Mouse (Mus musculus): Measurements from ENCODE around the gene Tex33. TPM values are rescaled to one million over a fixed set of nuclear protein-coding genes. Genes with fewer than 3 reads are reported as not detected.

Tex33 gene
- polyA plus RNA-seq, 3 experiments from 2014 or later: not detected

Other genes starting within 250 kb of the Tex33 start
- 10 to 100 TPM; 60.2 to 65.9 (median 62.0) TPM for gene Ift27, start 221.8 kb downstream of the Tex33 start, polyA plus RNA-seq (2017; shearing (Covaris generic))
- not detected for gene Pvalb, start 189.5 kb downstream of the Tex33 start, polyA plus RNA-seq (2017; shearing (Covaris generic))
- gene Ncf4, start 151.1 kb downstream of the Tex33 start, polyA plus RNA-seq (2017; shearing (Covaris generic)): 100 to 1,000 TPM; 145 to 184 (median 174) TPM
- gene Csf2rb2, start 90.2 kb downstream of the Tex33 start, polyA plus RNA-seq (2017; shearing (Covaris generic)): under 1 TPM in 1 of 3 experiments, not detected in 2; 0.54 TPM
- gene Csf2rb, start 70.2 kb downstream of the Tex33 start, polyA plus RNA-seq (2017; shearing (Covaris generic)): under 1 TPM in 2 of 3 experiments, not detected in 1; 0.12 to 0.67 TPM
- 1 to 10 TPM; 1.8 to 5.3 (median 2.1) TPM for gene Tst, start 10.0 kb upstream of the Tex33 start, polyA plus RNA-seq (2017; shearing (Covaris generic))
- 1 to 10 TPM in 2 of 3 experiments, under 1 TPM in 1; 0.63 to 3.3 (median 2.6) TPM for gene Mpst, start 10.5 kb upstream of the Tex33 start, polyA plus RNA-seq (2017; shearing (Covaris generic))
- gene Kctd17, start 32.7 kb upstream of the Tex33 start, polyA plus RNA-seq (2017; shearing (Covaris generic)): 10 to 100 TPM in 1 of 3 experiments, 1 to 10 TPM in 2; 7.5 to 14.9 (median 8.8) TPM
- gene Tmprss6, start 72.7 kb upstream of the Tex33 start, polyA plus RNA-seq (2017; shearing (Covaris generic)): not detected
- gene Il2rb, start 99.4 kb upstream of the Tex33 start, polyA plus RNA-seq (2017; shearing (Covaris generic)): 100 to 1,000 TPM; 427 to 674 (median 450) TPM
- gene C1qtnf6, start 135.5 kb upstream of the Tex33 start, polyA plus RNA-seq (2017; shearing (Covaris generic)): 10 to 100 TPM in 1 of 3 experiments, 1 to 10 TPM in 2; 7.7 to 24.3 (median 8.0) TPM
- gene Sstr3, start 148.8 kb upstream of the Tex33 start, polyA plus RNA-seq (2017; shearing (Covaris generic)): under 1 TPM in 1 of 3 experiments, not detected in 2; 0.17 TPM
- 1,000 to 10,000 TPM; 2,973 to 4,396 (median 4,109) TPM for gene Rac2, start 176.9 kb upstream of the Tex33 start, polyA plus RNA-seq (2017; shearing (Covaris generic))
- 100 to 1,000 TPM; 236 to 339 (median 298) TPM for gene Cyth4, start 201.1 kb upstream of the Tex33 start, polyA plus RNA-seq (2017; shearing (Covaris generic))

Data from inflammation-experienced regulatory T-cells, adult 6 months (primary cell).